Mouse (Mus musculus): ENCODE measurements around the gene Carf. TPM values are rescaled to one million over a fixed set of nuclear protein-coding genes. Genes with fewer than 3 reads are reported as not detected.

The Carf gene
- 4.8 TPM for polyA plus RNA-seq (2017; shearing (Covaris generic))

DNA sequence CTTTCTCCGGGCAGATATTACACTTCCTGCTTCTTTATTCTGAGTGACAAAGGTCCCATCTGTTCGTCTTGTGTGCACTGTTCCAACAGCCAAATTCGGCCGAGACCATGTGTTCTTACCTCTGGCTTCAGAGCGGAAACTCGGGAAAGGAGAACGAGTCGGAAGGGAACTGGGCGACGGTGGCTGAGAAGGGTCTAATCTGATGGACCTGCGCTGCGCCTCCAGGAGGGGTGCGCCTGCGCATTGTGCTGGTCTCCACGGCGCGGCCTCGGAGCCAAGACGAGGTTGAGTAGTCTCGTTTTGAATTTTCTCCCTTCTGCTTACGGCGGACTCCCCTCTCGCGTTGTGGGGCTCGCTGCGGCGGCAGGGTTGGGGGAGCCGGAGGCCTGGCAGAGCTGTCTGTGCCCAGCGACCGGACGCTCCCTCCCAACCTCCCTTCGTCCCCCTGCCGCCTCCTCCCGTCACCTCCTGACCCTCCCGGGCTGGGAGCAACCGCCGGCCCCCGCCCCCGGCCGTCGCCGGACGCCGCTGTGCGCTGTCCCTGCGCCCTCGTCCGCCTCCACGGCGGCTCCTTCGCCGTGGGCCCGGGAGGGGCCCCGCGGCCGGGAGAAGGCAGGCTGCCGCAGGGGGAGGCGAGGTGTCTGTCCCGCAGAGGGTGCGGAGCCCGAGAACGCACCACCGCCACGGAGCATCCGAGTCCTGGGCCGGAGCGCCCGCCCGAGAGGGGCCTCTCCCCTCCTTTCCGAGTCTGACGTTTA lies at the start of gene Carf, which contains the start of gene Wdr12:
Gene Carf, plus strand, starts transcription at position 224 of the 758 bp plus-strand sequence.
Gene Wdr12, minus strand, starts transcription at position 622 of the 758 bp plus-strand sequence.

DNA sequence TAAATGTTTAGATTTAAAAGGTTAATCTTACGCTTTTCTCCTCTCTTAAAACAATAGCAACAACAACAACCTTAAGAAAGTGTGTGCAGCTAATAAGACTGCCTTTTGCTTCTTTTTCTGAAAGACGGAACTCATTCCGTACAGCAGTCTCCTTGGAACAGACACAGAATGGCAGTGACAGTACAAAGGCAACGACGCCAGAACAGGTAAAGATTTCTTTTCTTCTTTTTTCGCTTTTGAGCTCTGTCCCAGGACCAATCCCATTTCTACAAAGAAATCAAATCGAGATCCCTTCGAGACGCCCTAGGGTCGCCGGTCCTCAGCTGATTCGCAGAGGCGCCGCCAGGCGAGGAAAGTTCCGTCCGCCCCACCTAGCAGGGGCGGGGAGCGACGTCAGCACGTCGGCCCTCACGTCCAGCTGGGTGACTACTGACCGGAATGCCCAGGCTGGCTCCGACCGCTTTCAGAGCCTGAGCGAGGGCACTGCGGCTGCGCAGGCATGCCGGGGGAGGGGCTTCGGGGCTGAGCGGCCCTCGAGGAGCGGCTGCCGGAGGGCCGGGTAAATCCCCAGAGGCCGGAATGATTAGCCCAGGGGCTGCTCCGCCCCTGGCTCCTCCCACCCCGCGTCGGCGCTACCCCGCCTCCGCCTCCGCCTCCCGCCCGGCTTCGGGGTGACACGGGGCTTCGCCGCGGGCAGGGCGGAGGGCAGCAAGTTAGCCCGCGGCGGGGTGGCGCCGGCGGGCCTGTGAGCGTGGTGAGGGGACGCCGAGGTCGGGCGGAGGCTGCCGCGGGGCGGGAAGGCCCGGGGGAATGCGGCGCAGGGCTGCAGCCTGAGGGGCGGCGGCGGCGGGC lies 82.1 kb downstream of the Carf start, which contains the start of gene Nbeal1:
Gene Nbeal1, plus strand, starts transcription at position 668 of the 852 bp plus-strand sequence.

Other genes with a start within 250 kb of the Carf start
- 6.6 TPM for gene Fam117b, start 185.2 kb upstream of the Carf start, polyA plus RNA-seq (2017; shearing (Covaris generic))
- gene Ica1l, start 55.1 kb upstream of the Carf start, polyA plus RNA-seq (2017; shearing (Covaris generic)), result 1.3 TPM
- gene Wdr12, start 398 bp downstream of the Carf start, polyA plus RNA-seq (2017; shearing (Covaris generic)), result 41.5 TPM
- gene Nbeal1, start 82.4 kb downstream of the Carf start, polyA plus RNA-seq (2017; shearing (Covaris generic)), result 13.6 TPM
- gene Cyp20a1, start 245.1 kb downstream of the Carf start, polyA plus RNA-seq (2017; shearing (Covaris generic)), result 20.5 TPM

Data from activated CD4-positive, CD25-positive, alpha-beta regulatory T cell, adult 9 weeks (primary cell).